Mouse (Mus musculus) midbrain, embryonic 13.5 days (tissue): ENCODE measurements at regions not wholly inside any gene's neighbourhood (a gene's known extent, or its start where the extent isn't known, plus 50 kb on each side); places are given as distances from the start of the nearest gene placed in this dataset.

Experiments
- ATAC-seq: fragments of 200-750 bp; cut with Nextera tagmentation; 2 replicates; pipeline ENCODE4 v1.8.0; 2017; ENCODE audit warnings: mild to moderate bottlenecking, moderate TSS enrichment, moderate library complexity
- H3K27ac ChIP-seq: fragments of 300-500 bp; sonication (generic); 2 replicates; pipeline ENCODE4 v1.5.1; 2015; ENCODE audit warnings: inconsistent platforms, mild to moderate bottlenecking, moderate library complexity
- H3K27me3 ChIP-seq: fragments of 300-500 bp; sonication (generic); 2 replicates; pipeline ENCODE4 v1.6.1; 2015; ENCODE audit warnings: mild to moderate bottlenecking, inconsistent platforms
- H3K36me3 ChIP-seq: fragments of 300-500 bp; sonication (generic); 2 replicates; pipeline ENCODE4 v1.6.1; 2015; ENCODE audit warnings: mild to moderate bottlenecking, inconsistent platforms
- H3K4me1 ChIP-seq: fragments of 300-500 bp; sonication (generic); replicated peaks from 2 replicates; pipeline ENCODE4 v1.6.1; 2015; ENCODE audit warnings: inconsistent platforms
- H3K4me2 ChIP-seq: fragments of 300-500 bp; sonication (generic); replicated peaks from 2 replicates; pipeline ENCODE4 v1.6.1; 2015; ENCODE audit warnings: moderate library complexity, mild to moderate bottlenecking, inconsistent platforms
- H3K4me3 ChIP-seq: fragments of 300-500 bp; sonication (generic); replicated peaks from 2 replicates; pipeline ENCODE4 v1.5.1; 2015; ENCODE audit warnings: mild to moderate bottlenecking, inconsistent platforms
- H3K9ac ChIP-seq: fragments of 300-500 bp; sonication (generic); replicated peaks from 2 replicates; pipeline ENCODE4 v1.6.1; 2015; ENCODE audit warnings: mild to moderate bottlenecking, inconsistent platforms
- H3K9me3 ChIP-seq: fragments of 300-500 bp; sonication (generic); 2 replicates; pipeline ENCODE4 v1.6.1; 2016; ENCODE audit warnings: mild to moderate bottlenecking, inconsistent platforms
- WGBS: fragments of 180-500 bp; shearing (Covaris S2); methylation state at CpG from one replicate; pipeline ENCODE4 v1.1.7; 2015; 5-methylcytosine and 5-hydroxymethylcytosine counted together

DNA sequence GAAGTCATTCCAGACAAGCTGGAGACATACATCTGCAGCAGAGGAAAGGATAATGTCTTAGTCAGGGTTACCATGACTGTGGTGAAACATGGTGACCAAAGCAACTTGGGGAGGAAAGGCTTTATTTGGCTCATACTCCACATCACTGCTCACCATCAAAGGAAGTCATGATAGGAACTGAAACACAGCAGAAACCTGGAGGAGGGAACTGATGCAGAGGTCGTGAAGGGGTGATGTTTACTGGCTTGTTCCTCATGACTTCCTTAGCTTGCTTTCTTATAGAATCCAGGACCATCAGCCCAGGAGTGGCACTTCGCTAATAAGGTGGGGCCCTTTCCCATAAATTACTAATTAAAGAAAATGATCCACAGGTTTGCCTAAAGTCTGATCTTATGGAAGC lies 55.1 kb upstream of the Bod1l start:
- H3K9me3 ChIP-seq = no peaks in the 10 kb centered on the region
- no peaks in the 10 kb centered on the region for H3K36me3 ChIP-seq
- no peak overlapping the region for H3K4me2 ChIP-seq
- H3K27ac ChIP-seq = no peak overlapping the region
- H3K4me3 ChIP-seq = no peak overlapping the region
- H3K9ac ChIP-seq = no peak overlapping the region
- WGBS = 64% methylated on average over 2 of the region's 2 CpGs
- H3K4me1 ChIP-seq = no peaks in the 10 kb centered on the region
- no peak for ATAC-seq
- H3K27me3 ChIP-seq = no peaks in the 10 kb centered on the region

DNA sequence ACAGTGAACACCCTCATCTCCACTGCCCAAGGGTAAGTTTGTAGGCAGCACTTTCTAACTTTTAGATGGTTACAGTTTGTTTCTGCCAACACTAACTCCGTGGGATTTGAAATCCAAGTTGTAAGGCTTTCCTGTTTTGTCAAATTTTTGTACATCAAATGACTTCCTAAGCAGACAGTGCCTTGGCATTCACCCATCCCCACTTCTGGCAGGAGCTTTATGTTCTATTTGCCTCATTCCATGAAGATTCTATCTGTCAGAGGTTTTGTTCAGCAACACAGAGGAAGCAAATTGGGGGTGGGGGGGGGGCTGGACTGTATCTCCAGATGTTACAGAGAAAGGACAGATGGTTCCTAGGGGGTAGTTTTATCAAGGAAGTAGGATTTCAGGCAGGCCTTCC lies 54.6 kb upstream of the Bod1l start:
- H3K4me1 ChIP-seq = no peaks in the 10 kb centered on the region
- WGBS = 78% methylated on average over 1 of the region's 1 CpGs
- H3K4me3 ChIP-seq = no peak overlapping the region
- no peak overlapping the region for H3K4me2 ChIP-seq
- no peaks in the 10 kb centered on the region for H3K36me3 ChIP-seq
- no peaks in the 10 kb centered on the region for H3K27me3 ChIP-seq
- no peak overlapping the region for H3K9ac ChIP-seq
- no peaks in the 10 kb centered on the region for H3K9me3 ChIP-seq
- no peak for ATAC-seq
- H3K27ac ChIP-seq = no peak overlapping the region
